Mouse (Mus musculus) heart, postnatal 0 days (tissue): ENCODE data around the gene Bhlha9. TPM values are rescaled to one million over a fixed set of nuclear protein-coding genes. Genes with fewer than 3 reads are reported as not detected.
"Not testable (repeated sequence)": the region's sequence is repeated elsewhere in the genome, so short reads cannot be mapped to it uniquely, and the experiment has no call there.

Source experiments
- ATAC-seq: fragments of 200-750 bp; cut with Nextera tagmentation; 2 replicates; pipeline ENCODE4 v1.8.0; 2017; ENCODE audit warnings: low read depth, moderate number of reproducible peaks, moderate library complexity; ENCODE audit not compliant: insufficient read depth
- DNase-seq: peaks from one replicate; pipeline ENCODE4 v3.0.0-alpha.2; 2016; ENCODE audit warnings: low spot score
- H3K27ac ChIP-seq: fragments of 300-500 bp; sonication (generic); 2 replicates; pipeline ENCODE4 v1.5.1; 2014; ENCODE audit warnings: low read depth, mild to moderate bottlenecking
- H3K27me3 ChIP-seq: fragments of 300-500 bp; sonication (generic); 2 replicates; pipeline ENCODE4 v1.6.1; 2014; ENCODE audit warnings: low read length, mixed read lengths; ENCODE audit not compliant: control insufficient read depth, insufficient read depth
- H3K36me3 ChIP-seq: fragments of 300-500 bp; sonication (generic); replicated peaks from 2 replicates; pipeline ENCODE4 v1.6.1; 2014; ENCODE audit warnings: low read length, mixed read lengths; ENCODE audit not compliant: control insufficient read depth, insufficient read depth
- H3K4me1 ChIP-seq: fragments of 300-500 bp; sonication (generic); 2 replicates; pipeline ENCODE4 v1.6.1; 2014; ENCODE audit warnings: antibody characterized with exemption; ENCODE audit not compliant: control insufficient read depth, insufficient read depth
- H3K4me2 ChIP-seq: fragments of 300-500 bp; sonication (generic); 2 replicates; pipeline ENCODE4 v1.6.1; 2014; ENCODE audit warnings: low read depth, mild to moderate bottlenecking, low read length, moderate library complexity
- H3K4me3 ChIP-seq: fragments of 300-500 bp; sonication (generic); 2 replicates; pipeline ENCODE4 v1.5.1; 2014; ENCODE audit warnings: low read depth, low read length
- H3K9ac ChIP-seq: fragments of 300-500 bp; sonication (generic); replicated peaks from 2 replicates; pipeline ENCODE4 v1.6.1; 2014; ENCODE audit warnings: low read depth, low read length, mixed read lengths
- H3K9me3 ChIP-seq: fragments of 300-500 bp; sonication (generic); replicated peaks from 2 replicates; pipeline ENCODE4 v1.6.1; 2016; ENCODE audit warnings: low read length; ENCODE audit not compliant: control insufficient read depth
- CTCF ChIP-seq: IDR thresholded peaks from 2 replicates; pipeline ENCODE4 v1.5.1; 2016; ENCODE audit warnings: antibody characterized with exemption, control low read depth, low read depth
- EP300 ChIP-seq: IDR thresholded peaks from 2 replicates; pipeline ENCODE4 v1.6.1; 2016; ENCODE audit warnings: antibody characterized with exemption, low read depth
- WGBS: fragments of 180-500 bp; shearing (Covaris S2); extraction: QIAGEN DNeasy Blood & Tissue Kit; methylation state at CpG from one replicate; pipeline ENCODE4 v1.1.7; 2014; 5-methylcytosine and 5-hydroxymethylcytosine counted together
- polyA plus RNA-seq: library from polyadenylated mRNA; unstranded; fragments of >200 nt; fragmentation: Nextera tagmentation; extraction: Ambion mirVana; gene quantifications from 2 replicates; pipeline ENCODE4 v1.2.1, GENCODE M21; 2015
- total RNA-seq: library from RNA; depleted of rRNA; stranded (reverse); fragments of >200 nt; gene quantifications from 2 replicates; pipeline ENCODE4 v1.2.3, GENCODE M21; 2014; ENCODE audit warnings: low replicate concordance

Bhlha9 gene
- total and polyA plus RNA-seq, 2 experiments from 2014 or later = not detected

GRCm38 (mm10) chr11:76666002-76666649 is 6.1 kb upstream of the Bhlha9 start:
- Histone ChIP-seq H3K27me3 (peaks cover 71% of the 10 kb centered on the region), H3K27ac (no peak overlapping the region), H3K4me1 (no peaks in the 10 kb centered on the region; the same call in 1 of the 2 replicates), H3K36me3 (no peaks in the 10 kb centered on the region), H3K9ac (no peak overlapping the region), H3K4me2 (peak overlapping the region; percentile 57), H3K4me3 (peak overlapping the region; percentile 35), H3K9me3 (no peaks in the 10 kb centered on the region)
- ATAC-seq (no peak), DNase-seq (no peak)
- TF ChIP-seq CTCF = no peak
- no peak for TF ChIP-seq EP300
- 8% methylated on average over 35 of the region's 35 CpGs for WGBS

DNA sequence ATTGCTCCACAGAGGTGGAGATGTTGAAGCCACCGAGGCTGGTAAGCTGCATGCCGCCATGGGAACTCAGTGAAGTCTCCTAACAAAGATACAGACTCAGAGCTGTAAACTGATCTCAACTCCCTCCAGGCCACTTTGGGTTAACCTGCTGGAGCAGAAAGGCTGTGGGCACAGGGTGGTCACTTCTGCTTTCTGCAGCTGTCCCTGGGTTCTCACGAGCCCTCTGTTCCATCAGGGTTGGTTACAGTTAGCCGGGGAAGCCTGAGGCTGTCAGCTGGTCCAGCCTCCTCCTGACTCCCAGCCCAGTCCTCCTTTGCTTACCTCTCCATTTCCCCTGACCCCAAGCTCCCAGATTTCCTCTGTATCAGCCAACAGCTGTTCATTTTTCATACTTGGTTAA is 4.5 kb upstream of the Bhlha9 start:
- WGBS = 24% methylated on average over 4 of the region's 4 CpGs
- no peak overlapping the region for H3K4me2 ChIP-seq

DNA sequence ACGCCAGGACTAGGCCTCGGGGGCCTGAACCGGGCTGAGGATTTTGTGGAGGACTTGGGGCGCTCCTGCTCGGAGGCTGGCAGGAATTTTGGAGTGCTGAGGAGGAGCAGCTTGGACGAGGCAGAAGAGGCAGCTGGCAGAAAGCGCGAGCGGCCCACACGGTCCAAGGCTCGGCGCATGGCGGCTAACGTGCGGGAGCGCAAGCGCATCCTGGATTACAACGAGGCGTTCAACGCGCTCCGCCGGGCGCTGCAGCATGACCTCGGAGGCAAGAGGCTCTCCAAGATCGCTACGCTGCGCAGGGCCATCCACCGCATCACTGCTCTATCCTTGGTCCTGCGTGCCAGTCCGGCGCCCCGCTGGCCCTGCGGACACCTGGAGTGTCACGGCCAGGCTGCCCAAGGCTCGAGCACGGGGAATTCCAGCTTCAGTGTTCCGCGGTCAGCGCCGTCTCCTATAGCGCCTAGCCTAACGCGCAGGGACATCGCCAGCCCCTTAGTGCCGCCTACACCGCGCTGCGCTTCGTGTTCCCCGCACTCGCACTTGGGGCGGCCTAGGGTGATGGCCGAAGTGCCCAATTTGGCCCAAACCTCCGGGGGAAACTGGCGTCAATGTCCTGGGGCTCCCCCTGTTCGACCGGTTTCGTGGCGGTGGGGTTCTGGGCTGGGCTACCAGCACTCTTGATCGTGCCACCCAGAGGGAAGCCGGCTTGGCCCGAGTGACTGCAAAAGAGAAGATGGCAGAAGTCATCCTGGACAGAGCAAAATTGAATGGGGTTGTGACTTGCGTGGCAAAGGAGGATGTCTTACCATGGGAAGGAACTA is 503 bp downstream of the Bhlha9 start:
- ATAC-seq = no peak
- no peaks in the 10 kb centered on the region for H3K36me3 ChIP-seq

More for the DNA sequence above, 4.5 kb upstream of the Bhlha9 start:
- H3K9me3 ChIP-seq = no peaks in the 10 kb centered on the region
- DNase-seq (no peak), ATAC-seq (no peak)
- H3K4me3 ChIP-seq = no peak overlapping the region
- no peak overlapping the region for H3K9ac ChIP-seq
- no peak overlapping the region for H3K27ac ChIP-seq
- no peaks in the 10 kb centered on the region; the same call in 1 of the 2 replicates for H3K4me1 ChIP-seq
- TF ChIP-seq EP300 = no peak
- peaks cover 88% of the 10 kb centered on the region for H3K27me3 ChIP-seq
- no peaks in the 10 kb centered on the region for H3K36me3 ChIP-seq

DNA sequence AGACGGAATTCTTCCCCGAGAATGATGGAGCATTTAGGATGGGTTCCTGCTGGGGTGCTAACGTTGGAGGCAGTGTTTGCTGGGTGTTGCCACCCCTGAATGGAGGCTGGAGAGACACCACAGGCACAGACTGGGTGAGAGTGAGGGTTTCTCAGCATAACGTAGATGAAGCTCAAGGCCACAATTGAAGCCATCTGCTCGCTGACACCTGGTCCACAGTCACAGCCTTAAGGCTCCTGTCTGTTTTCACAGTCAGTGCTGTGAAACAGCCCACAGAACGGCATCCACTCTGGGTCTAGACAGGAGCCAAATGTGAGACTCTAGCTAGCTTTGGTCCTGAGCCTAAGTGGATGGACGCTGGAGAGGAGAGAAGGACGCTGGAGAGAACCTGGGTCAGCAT is 1.9 kb downstream of the Bhlha9 start:
- Histone ChIP-seq H3K4me3 (no peak overlapping the region), H3K27me3 (peaks cover 64% of the 10 kb centered on the region), H3K9me3 (no peaks in the 10 kb centered on the region), H3K4me2 (no peak overlapping the region), H3K9ac (no peak overlapping the region), H3K27ac (no peak overlapping the region), H3K4me1 (no peaks in the 10 kb centered on the region), H3K36me3 (no peaks in the 10 kb centered on the region)
- TF ChIP-seq CTCF = no peak
- no peak for TF ChIP-seq EP300
- ATAC-seq (no peak), DNase-seq (no peak)
- WGBS = 40% methylated on average over 8 of the region's 8 CpGs

More for the DNA sequence above, 503 bp downstream of the Bhlha9 start:
- Histone ChIP-seq H3K27me3 (peaks cover 76% of the 10 kb centered on the region), H3K4me1 (no peaks in the 10 kb centered on the region), H3K27ac (no peak overlapping the region), H3K4me2 (peak overlapping the region; percentile 24), H3K9ac (no peak overlapping the region), H3K9me3 (no peaks in the 10 kb centered on the region), H3K4me3 (peak overlapping the region; percentile 20)
- WGBS = 4% methylated on average over 64 of the region's 64 CpGs
- TF ChIP-seq CTCF (no peak), EP300 (no peak)
- DNase-seq = no peak

DNA sequence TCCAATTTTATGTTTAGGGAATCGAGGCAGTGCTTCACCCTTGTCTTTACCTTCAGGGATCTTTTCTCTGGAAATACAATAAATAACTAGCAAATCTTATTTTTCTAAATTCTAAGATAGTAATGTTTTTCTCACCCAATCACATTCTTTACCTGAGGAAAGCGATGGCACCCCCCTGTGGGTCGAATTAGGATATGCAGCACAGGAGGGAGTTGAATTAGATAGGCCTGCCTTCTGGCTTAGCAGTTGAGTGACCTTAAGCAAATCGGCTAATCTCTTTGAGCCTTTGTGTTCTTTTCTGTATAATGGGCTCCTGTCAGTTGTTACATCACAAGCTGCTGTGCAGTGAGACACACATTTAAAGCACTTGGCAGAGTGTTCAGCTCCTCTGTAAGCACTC is 2.4 kb downstream of the Bhlha9 start:
- TF ChIP-seq CTCF (no peak; the same call in 1 of the 2 replicates), EP300 (no peak)
- no peak for ATAC-seq
- no peak overlapping the region for H3K4me3 ChIP-seq
- no peak for DNase-seq
- H3K4me2 ChIP-seq = no peak overlapping the region
- no peaks in the 10 kb centered on the region for H3K9me3 ChIP-seq
- H3K27me3 ChIP-seq = peaks cover 59% of the 10 kb centered on the region
- no peak overlapping the region for H3K9ac ChIP-seq
- H3K4me1 ChIP-seq = no peaks in the 10 kb centered on the region
- H3K36me3 ChIP-seq = no peaks in the 10 kb centered on the region
- H3K27ac ChIP-seq = no peak overlapping the region
- 33% methylated on average over 4 of the region's 4 CpGs for WGBS

DNA sequence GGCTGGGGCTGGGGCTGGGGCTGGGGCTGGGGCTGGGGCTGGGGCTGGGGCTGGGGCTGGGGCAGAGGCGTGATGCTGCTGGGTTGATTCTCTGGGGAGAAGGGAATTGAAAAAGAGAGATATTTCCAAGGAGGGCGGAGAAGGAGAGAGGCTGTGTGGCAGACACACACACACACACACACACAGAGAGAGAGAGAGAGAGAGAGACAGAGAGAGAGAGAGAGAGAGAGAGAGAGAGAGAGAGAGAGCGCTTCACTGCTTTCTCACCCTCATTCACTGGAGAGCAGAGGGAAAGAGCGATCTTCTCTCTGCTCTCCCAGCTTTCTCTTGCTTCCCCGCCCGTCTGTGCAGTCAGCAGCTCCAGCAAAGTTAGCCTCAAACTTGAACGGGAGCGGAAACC is 7.2 kb downstream of the Bhlha9 start, which contains the start of gene Trarg1:
TSS of gene Trarg1 (plus strand) at position 301 of the 400 bp plus-strand sequence.
- H3K9ac ChIP-seq, H3K27ac ChIP-seq, H3K4me3 ChIP-seq, DNase-seq, H3K4me1 ChIP-seq, H3K36me3 ChIP-seq, ATAC-seq, H3K9me3 ChIP-seq: not testable (repeated sequence)
- WGBS = 28% methylated on average over 7 of the region's 8 CpGs
- peaks cover 12% of the 10 kb centered on the region for H3K27me3 ChIP-seq
- H3K4me2 ChIP-seq = peak within 1 kb of the TSS; percentile 18; the same call in 1 of the 2 replicates
